Mouse (Mus musculus) embryonic facial prominence, embryonic 10.5 days (tissue): ENCODE results near the gene Vav3. TPM values are rescaled to one million over a fixed set of nuclear protein-coding genes. Genes with fewer than 3 reads are reported as not detected.

ENCODE experiments used
- DNase-seq: peaks from one replicate; pipeline ENCODE4 v3.0.0-alpha.2; 2017; ENCODE audit warnings: low spot score
- H3K27ac ChIP-seq: fragments of 300-500 bp; sonication (generic); replicated peaks from 2 replicates; pipeline ENCODE4 v1.5.1; 2016; ENCODE audit warnings: mild to moderate bottlenecking
- H3K27me3 ChIP-seq: fragments of 300-500 bp; sonication (generic); replicated peaks from 2 replicates; pipeline ENCODE4 v1.6.1; 2016; ENCODE audit warnings: low read depth, mild to moderate bottlenecking; ENCODE audit not compliant: poor library complexity, severe bottlenecking
- H3K36me3 ChIP-seq: fragments of 300-500 bp; sonication (generic); replicated peaks from 2 replicates; pipeline ENCODE4 v1.6.1; 2016; ENCODE audit warnings: mild to moderate bottlenecking, moderate library complexity
- H3K4me1 ChIP-seq: fragments of 300-500 bp; sonication (generic); 2 replicates; pipeline ENCODE4 v1.6.1; 2016
- H3K4me3 ChIP-seq: fragments of 300-500 bp; sonication (generic); 2 replicates; pipeline ENCODE4 v1.5.1; 2016; ENCODE audit warnings: mild to moderate bottlenecking, moderate library complexity
- H3K9me3 ChIP-seq: fragments of 300-500 bp; sonication (generic); 2 replicates; pipeline ENCODE4 v1.6.1; 2016; ENCODE audit warnings: mild to moderate bottlenecking
- WGBS: fragments of 180-500 bp; shearing (Covaris S2); methylation state at CpG from one replicate; pipeline ENCODE4 v1.1.7; 2016; 5-methylcytosine and 5-hydroxymethylcytosine counted together
- polyA plus RNA-seq: library from polyadenylated mRNA; unstranded; fragments of >200 nt; fragmentation: Nextera tagmentation; extraction: Ambion mirVana; gene quantifications from 2 replicates; pipeline ENCODE4 v1.2.1, GENCODE M21; 2016

Vav3 gene
- polyA plus RNA-seq, 1 experiment from 2014 or later: 5.3 TPM

- no peaks in the 10 kb centered on the region for H3K36me3 ChIP-seq
- no peaks in the 10 kb centered on the region for H3K9me3 ChIP-seq
- H3K4me3 ChIP-seq: no peak overlapping the region
- WGBS: 81% methylated on average over 5 of the region's 5 CpGs
- H3K27me3 ChIP-seq: no peaks in the 10 kb centered on the region
- peaks cover 11% of the 10 kb centered on the region for H3K4me1 ChIP-seq
- no peak overlapping the region for H3K27ac ChIP-seq
- no peak for DNase-seq
Observed at GRCm38 (mm10) chr3:109361882-109362281, 21.4 kb downstream of the Vav3 start.

- WGBS: 90% methylated on average over 3 of the region's 3 CpGs
- Histone ChIP-seq H3K27ac (no peak overlapping the region), H3K27me3 (no peaks in the 10 kb centered on the region), H3K4me3 (no peak overlapping the region), H3K4me1 (peaks cover 11% of the 10 kb centered on the region), H3K9me3 (no peaks in the 10 kb centered on the region), H3K36me3 (no peaks in the 10 kb centered on the region)
- DNase-seq: no peak
Observed at GRCm38 (mm10) chr3:109362310-109362709, 21.9 kb downstream of the Vav3 start.

GRCm38 (mm10) chr3:109363522-109363921, 23.1 kb downstream of the Vav3 start:
- WGBS: 84% methylated on average over 5 of the region's 5 CpGs
- H3K27ac ChIP-seq: no peak overlapping the region
- H3K4me1 ChIP-seq: peaks cover 11% of the 10 kb centered on the region
- no peaks in the 10 kb centered on the region for H3K36me3 ChIP-seq
- no peak for DNase-seq
- no peak overlapping the region for H3K4me3 ChIP-seq
- no peaks in the 10 kb centered on the region for H3K27me3 ChIP-seq
- H3K9me3 ChIP-seq: no peaks in the 10 kb centered on the region

GRCm38 (mm10) chr3:109365875-109366274, 25.4 kb downstream of the Vav3 start:
- Histone ChIP-seq H3K36me3 (no peaks in the 10 kb centered on the region), H3K27ac (no peak overlapping the region), H3K9me3 (no peaks in the 10 kb centered on the region), H3K27me3 (no peaks in the 10 kb centered on the region), H3K4me3 (no peak overlapping the region), H3K4me1 (peaks cover 11% of the 10 kb centered on the region)
- WGBS: 89% methylated on average over 2 of the region's 2 CpGs
- no peak for DNase-seq

GRCm38 (mm10) chr3:109366411-109366851, 26.0 kb downstream of the Vav3 start:
- no peaks in the 10 kb centered on the region for H3K9me3 ChIP-seq
- no peaks in the 10 kb centered on the region for H3K36me3 ChIP-seq
- H3K4me3 ChIP-seq: no peak overlapping the region
- no peak for DNase-seq
- H3K27ac ChIP-seq: no peak overlapping the region
- no peaks in the 10 kb centered on the region for H3K27me3 ChIP-seq
- peaks cover 11% of the 10 kb centered on the region for H3K4me1 ChIP-seq
- 68% methylated on average over 7 of the region's 7 CpGs for WGBS

GRCm38 (mm10) chr3:109368383-109369289, 28.2 kb downstream of the Vav3 start:
- H3K4me3 ChIP-seq: no peak overlapping the region
- H3K27ac ChIP-seq: no peak overlapping the region
- H3K9me3 ChIP-seq: no peaks in the 10 kb centered on the region
- H3K27me3 ChIP-seq: no peaks in the 10 kb centered on the region
- DNase-seq: no peak
- 80% methylated on average over 9 of the region's 9 CpGs for WGBS
- H3K36me3 ChIP-seq: no peaks in the 10 kb centered on the region
- H3K4me1 ChIP-seq: peaks cover 9% of the 10 kb centered on the region

GRCm38 (mm10) chr3:109371576-109371975, 31.1 kb downstream of the Vav3 start:
- Histone ChIP-seq H3K9me3 (no peaks in the 10 kb centered on the region), H3K4me3 (no peak overlapping the region), H3K27me3 (no peaks in the 10 kb centered on the region), H3K4me1 (0 out of 2 replicates have a peak, but pooled peaks cover under 1% of the 10 kb centered on the region), H3K27ac (no peak overlapping the region), H3K36me3 (no peaks in the 10 kb centered on the region)
- 22% methylated on average over 1 of the region's 1 CpGs for WGBS
- DNase-seq: no peak

- WGBS: 88% methylated on average over 4 of the region's 4 CpGs
- H3K27ac ChIP-seq: no peak overlapping the region
- no peak overlapping the region for H3K4me3 ChIP-seq
- DNase-seq: no peak
- H3K4me1 ChIP-seq: no peaks in the 10 kb centered on the region
- no peaks in the 10 kb centered on the region for H3K36me3 ChIP-seq
- H3K9me3 ChIP-seq: no peaks in the 10 kb centered on the region
- H3K27me3 ChIP-seq: no peaks in the 10 kb centered on the region
Observed at GRCm38 (mm10) chr3:109372678-109373077, 32.2 kb downstream of the Vav3 start.

- no peaks in the 10 kb centered on the region for H3K4me1 ChIP-seq
- no peak overlapping the region for H3K27ac ChIP-seq
- WGBS: 78% methylated on average over 4 of the region's 4 CpGs
- no peak overlapping the region for H3K4me3 ChIP-seq
- H3K36me3 ChIP-seq: no peaks in the 10 kb centered on the region
- no peaks in the 10 kb centered on the region for H3K27me3 ChIP-seq
- H3K9me3 ChIP-seq: no peaks in the 10 kb centered on the region
- no peak for DNase-seq
Observed at GRCm38 (mm10) chr3:109378278-109378677, 37.8 kb downstream of the Vav3 start.

- no peaks in the 10 kb centered on the region for H3K27me3 ChIP-seq
- H3K27ac ChIP-seq: no peak overlapping the region
- H3K4me1 ChIP-seq: no peaks in the 10 kb centered on the region
- no peak for DNase-seq
- 81% methylated on average over 6 of the region's 6 CpGs for WGBS
- H3K4me3 ChIP-seq: no peak overlapping the region
- H3K36me3 ChIP-seq: no peaks in the 10 kb centered on the region
- H3K9me3 ChIP-seq: no peaks in the 10 kb centered on the region
Observed at GRCm38 (mm10) chr3:109378684-109379083, 38.2 kb downstream of the Vav3 start.

- no peaks in the 10 kb centered on the region for H3K36me3 ChIP-seq
- no peak overlapping the region for H3K4me3 ChIP-seq
- WGBS: 92% methylated on average over 10 of the region's 10 CpGs
- no peak for DNase-seq
- peaks cover 7% of the 10 kb centered on the region for H3K4me1 ChIP-seq
- H3K9me3 ChIP-seq: no peaks in the 10 kb centered on the region
- H3K27ac ChIP-seq: no peak overlapping the region
- no peaks in the 10 kb centered on the region for H3K27me3 ChIP-seq
Observed at GRCm38 (mm10) chr3:109388730-109389129, 48.3 kb downstream of the Vav3 start.

GRCm38 (mm10) chr3:109401527-109401926, 61.1 kb downstream of the Vav3 start:
- 88% methylated on average over 5 of the region's 5 CpGs for WGBS
- H3K36me3 ChIP-seq: no peaks in the 10 kb centered on the region
- H3K4me1 ChIP-seq: no peaks in the 10 kb centered on the region
- no peak for DNase-seq
- no peaks in the 10 kb centered on the region for H3K27me3 ChIP-seq
- no peak overlapping the region for H3K4me3 ChIP-seq
- H3K9me3 ChIP-seq: no peaks in the 10 kb centered on the region
- H3K27ac ChIP-seq: no peak overlapping the region

GRCm38 (mm10) chr3:109411294-109411693, 70.8 kb downstream of the Vav3 start:
- H3K4me1 ChIP-seq: no peaks in the 10 kb centered on the region
- DNase-seq: no peak
- WGBS: 84% methylated on average over 3 of the region's 3 CpGs
- no peak overlapping the region for H3K27ac ChIP-seq
- no peak overlapping the region for H3K4me3 ChIP-seq
- H3K9me3 ChIP-seq: 0 out of 2 replicates have a peak, but pooled peaks cover 2% of the 10 kb centered on the region
- H3K36me3 ChIP-seq: no peaks in the 10 kb centered on the region
- H3K27me3 ChIP-seq: no peaks in the 10 kb centered on the region
